In the genomic region with DNA sequence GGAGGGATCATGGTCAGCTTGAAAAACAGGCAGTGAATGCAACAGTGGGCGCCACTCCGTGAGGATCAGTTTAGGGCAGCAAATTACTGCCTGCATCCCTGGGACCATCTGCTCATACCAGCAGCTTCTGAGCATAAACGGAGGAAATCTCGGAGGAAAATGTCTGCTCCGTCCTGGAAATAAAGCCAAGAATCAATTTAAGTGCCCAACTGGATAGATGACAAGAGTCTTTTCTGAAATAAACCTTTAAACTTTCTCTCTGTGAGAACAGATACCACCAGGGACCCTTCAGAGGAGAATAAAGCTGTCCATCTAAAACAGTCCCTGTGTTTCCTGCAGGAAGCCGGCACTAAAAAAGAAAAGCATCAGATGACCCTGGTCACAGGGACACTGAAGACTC, we compare ENCODE assay signal across 14 mouse cellular contexts.
DNase-seq lines count a peak whose midpoint lies in the region; ATAC-seq and TF ChIP-seq lines count a peak whose summit lies in the region.
"Had no signal": no experiment of that assay in that cellular context is flagged by ENCODE, and none has a peak within 500 bp of the region (broad histone marks: within the 10 kb centered on the region; RNA-seq: fewer than 3 reads in every experiment).

No protein-coding gene starts in this region.

- no peak for DNase-seq in frontal cortex, postnatal 10 days (ENCODE audit: low spot score in 2 of 2)
- no peak for DNase-seq in left cerebral cortex, adult 2 months (ENCODE audit: extremely low spot score in 1 of 2, low spot score in 2 of 2)
- DNase-seq in left cerebral cortex, adult 8-10 months (ENCODE audit: low spot score in 2 of 2): no peak
- DNase-seq in cerebellum, adult 11-12 months: peak; percentile 55
- peak; percentile 35 to 44 for DNase-seq in cerebellum, postnatal 36 days
- DNase-seq in adrenal gland, postnatal 36 days: no peak
- no peak for DNase-seq in layer of hippocampus, adult 11-12 months (ENCODE audit: low spot score)
- DNase-seq: adrenal gland, postnatal 14 days; lung, adult 2 months; thymus, adult 18-20 months had no signal

- peak overlapping the region; percentile 86 for H3K27ac ChIP-seq in left cerebral cortex, adult 2 months
- H3K27ac ChIP-seq: embryonic facial prominence, embryonic 15.5 days; heart, embryonic 15.5 days; limb, embryonic 15.5 days had no signal

- H3K4me3 ChIP-seq in left cerebral cortex, adult 2 months: no peak overlapping the region
- H3K4me3 ChIP-seq: embryonic facial prominence, embryonic 15.5 days; heart, embryonic 15.5 days; limb, embryonic 15.5 days had no signal

- no peak for TF ChIP-seq CTCF in left cerebral cortex, adult 2 months (IDR thresholded peaks at IDR 0.05)

- intact Hi-C loops in left cerebral cortex, adult 2 months (cut with DNase I): loop anchor here (5.0 kb wide), 1 partner anchor 228 kb away; no protein-coding TSS in a partner anchor

- ATAC-seq in frontal cortex, adult (ENCODE audit: low TSS enrichment): 0 out of 2 replicates have a peak, but pooled peaks have one; percentile 44

Comparison
In these comparisons a context has a peak if more than half of its experiments do, and no peak if none do; other contexts are left out.
1. DNase-seq: peak in cerebellum, adult 11-12 months (single experiment) and cerebellum, postnatal 36 days (2 of 2); none in frontal cortex, postnatal 10 days (0 of 2), left cerebral cortex, adult 2 months (0 of 2), left cerebral cortex, adult 8-10 months (0 of 2), adrenal gland, postnatal 36 days (0 of 2) and layer of hippocampus, adult 11-12 months (single experiment).